Mouse (Mus musculus) hindbrain, embryonic 15.5 days (tissue): ENCODE measurements at regions not wholly inside any gene's neighbourhood (a gene's known extent, or its start where the extent isn't known, plus 50 kb on each side); places are given as distances from the start of the nearest gene placed in this dataset.

Experiments
- ATAC-seq: fragments of 200-750 bp; cut with Nextera tagmentation; 2 replicates; pipeline ENCODE4 v1.8.0; 2017; ENCODE audit warnings: low read depth, moderate number of reproducible peaks, moderate TSS enrichment; ENCODE audit not compliant: low FRiP score
- H3K27ac ChIP-seq: fragments of 300-500 bp; sonication (generic); replicated peaks from 2 replicates; pipeline ENCODE4 v1.5.1; 2015; ENCODE audit warnings: mild to moderate bottlenecking, inconsistent platforms
- H3K27me3 ChIP-seq: fragments of 300-500 bp; sonication (generic); 2 replicates; pipeline ENCODE4 v1.6.1; 2015; ENCODE audit warnings: control low read depth, inconsistent platforms
- H3K36me3 ChIP-seq: fragments of 300-500 bp; sonication (generic); 2 replicates; pipeline ENCODE4 v1.6.1; 2015; ENCODE audit warnings: control low read depth, inconsistent platforms
- H3K4me1 ChIP-seq: fragments of 300-500 bp; sonication (generic); replicated peaks from 2 replicates; pipeline ENCODE4 v1.6.1; 2015; ENCODE audit warnings: control low read depth, inconsistent platforms
- H3K4me2 ChIP-seq: fragments of 300-500 bp; sonication (generic); 2 replicates; pipeline ENCODE4 v1.6.1; 2015; ENCODE audit warnings: moderate library complexity, mild to moderate bottlenecking, inconsistent platforms
- H3K4me3 ChIP-seq: fragments of 300-500 bp; sonication (generic); 2 replicates; pipeline ENCODE4 v1.5.1; 2015; ENCODE audit warnings: mild to moderate bottlenecking, inconsistent platforms
- H3K9ac ChIP-seq: fragments of 300-500 bp; sonication (generic); 2 replicates; pipeline ENCODE4 v1.6.1; 2015; ENCODE audit warnings: inconsistent platforms
- H3K9me3 ChIP-seq: fragments of 300-500 bp; sonication (generic); 2 replicates; pipeline ENCODE4 v1.6.1; 2016; ENCODE audit warnings: control low read depth, inconsistent platforms
- WGBS: fragments of 180-500 bp; shearing (Covaris S2); methylation state at CpG from one replicate; pipeline ENCODE4 v1.1.7; 2015; 5-methylcytosine and 5-hydroxymethylcytosine counted together

DNA sequence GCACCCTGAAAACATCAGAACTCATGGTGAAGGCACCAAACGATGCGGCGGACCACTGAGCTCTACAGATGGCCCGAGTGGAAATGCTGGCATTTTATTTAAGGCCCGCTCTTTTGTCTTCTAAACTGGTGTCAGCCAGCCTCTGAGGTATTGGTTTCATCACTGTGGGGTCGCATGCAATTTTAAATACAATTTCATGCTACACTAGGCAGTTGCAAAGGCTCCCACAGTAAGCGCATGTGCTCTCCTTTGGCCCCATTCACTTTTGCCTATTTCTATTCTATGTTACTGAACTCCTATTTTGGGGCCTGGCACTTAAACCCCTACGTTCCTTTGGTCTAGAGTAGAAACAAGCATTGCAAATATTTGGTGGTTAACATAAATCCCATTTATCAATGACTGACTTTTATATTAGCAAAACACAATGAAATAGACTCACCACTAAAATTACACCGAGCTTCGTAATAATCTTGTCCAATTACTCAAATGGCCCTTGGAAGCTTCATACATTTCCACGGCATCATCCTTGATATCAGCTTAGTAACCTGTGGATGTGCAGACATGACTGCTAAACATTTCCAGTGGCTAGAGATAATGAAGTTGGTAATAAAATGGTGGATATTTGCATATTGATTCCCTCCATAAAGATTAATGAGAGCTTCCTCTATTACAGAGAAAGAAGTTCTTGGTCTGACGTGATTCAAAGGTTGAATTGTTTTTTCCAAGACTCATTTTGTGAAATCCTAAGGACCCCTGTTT lies 81.1 kb upstream of the Plxnc1 start:
- Histone ChIP-seq H3K9me3 (no peaks in the 10 kb centered on the region), H3K36me3 (no peaks in the 10 kb centered on the region), H3K4me2 (no peak overlapping the region), H3K9ac (no peak overlapping the region), H3K27ac (0 out of 2 replicates have a peak overlapping the region, but pooled peaks have one; percentile 25), H3K27me3 (no peaks in the 10 kb centered on the region), H3K4me3 (no peak overlapping the region), H3K4me1 (no peaks in the 10 kb centered on the region)
- 50% methylated on average over 12 of the region's 12 CpGs for whole genome bisulfite sequencing
- ATAC-seq, result no peak

DNA sequence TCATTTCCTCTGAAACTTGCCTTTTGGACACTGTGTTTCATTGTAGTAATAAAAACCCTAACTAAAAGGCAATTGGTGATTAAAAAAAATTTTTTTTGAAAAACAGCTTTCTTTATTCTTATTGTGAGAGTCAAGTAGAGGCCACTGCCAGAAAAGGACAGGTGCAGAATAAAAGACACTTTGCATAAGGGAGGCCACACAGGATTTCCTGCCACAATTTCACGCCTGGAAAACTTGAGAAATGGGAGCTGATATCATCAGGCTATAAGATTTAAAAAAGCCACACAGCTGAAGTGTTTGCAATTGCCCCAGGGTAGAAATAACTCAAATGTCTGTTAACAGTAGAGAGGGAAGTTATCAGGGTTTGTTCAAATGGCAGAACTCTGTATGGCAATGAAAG lies 76.6 kb upstream of the Plxnc1 start:
- Histone ChIP-seq H3K4me2 (no peak overlapping the region), H3K9me3 (no peaks in the 10 kb centered on the region), H3K27ac (no peak overlapping the region), H3K27me3 (no peaks in the 10 kb centered on the region), H3K9ac (no peak overlapping the region), H3K4me1 (no peaks in the 10 kb centered on the region), H3K36me3 (no peaks in the 10 kb centered on the region), H3K4me3 (no peak overlapping the region)
- no peak for ATAC-seq
- 67% methylated on average over 1 of the region's 1 CpGs for WGBS

DNA sequence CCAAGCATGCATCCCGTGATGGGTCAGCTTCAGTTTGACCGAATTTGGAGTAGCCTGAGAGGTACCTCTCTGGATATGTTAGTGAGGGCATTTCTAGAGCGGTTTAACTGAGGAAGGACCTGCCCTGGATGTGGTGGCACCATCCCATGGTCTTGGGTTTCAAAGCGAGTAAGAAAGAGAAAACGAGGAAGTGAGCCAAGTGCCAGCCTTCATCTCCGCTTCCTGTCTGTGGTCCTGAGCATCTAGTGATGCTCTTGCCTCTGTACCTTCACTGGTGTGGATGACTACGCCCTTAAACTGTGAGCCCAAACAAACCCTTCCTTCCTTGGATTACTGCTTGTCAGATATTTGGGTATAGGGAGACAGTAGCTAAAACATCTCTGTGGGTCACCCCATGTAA lies 72.3 kb upstream of the Plxnc1 start:
- no peak overlapping the region for H3K27ac ChIP-seq

DNA sequence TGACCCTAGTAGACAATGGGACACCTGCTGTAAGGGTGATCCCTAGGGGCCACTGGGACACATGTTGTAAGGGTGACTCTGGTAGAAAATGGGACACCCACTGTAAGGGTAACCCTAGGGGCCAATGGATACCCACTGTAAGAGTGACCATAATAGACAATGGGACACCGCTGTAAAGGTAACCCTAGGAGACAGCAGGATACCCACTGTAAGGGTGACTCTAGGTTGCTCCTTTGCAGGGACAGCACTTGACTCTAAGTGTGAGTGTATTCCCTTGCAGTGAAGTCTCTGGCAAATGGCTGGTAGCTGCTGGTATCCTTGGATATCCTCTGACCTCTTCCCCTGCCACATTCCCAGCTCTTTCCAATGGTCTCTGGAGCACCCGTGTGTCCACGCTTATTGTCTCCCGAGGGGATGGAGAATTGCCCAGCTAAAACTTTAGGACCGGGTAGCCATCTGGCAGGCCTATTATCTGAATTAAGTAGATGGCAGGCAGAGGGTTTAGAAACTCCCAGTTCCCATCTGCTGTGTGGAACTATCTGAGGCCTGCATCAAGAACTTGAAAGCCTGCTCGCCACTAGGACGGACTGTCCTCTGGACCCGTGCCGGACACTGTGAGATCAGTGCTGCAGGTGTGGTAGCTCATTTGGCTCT lies 70.8 kb upstream of the Plxnc1 start:
- no peak overlapping the region for H3K27ac ChIP-seq
- H3K27me3 ChIP-seq, result no peaks in the 10 kb centered on the region
- peak; percentile 72 for ATAC-seq
- H3K4me2 ChIP-seq, result no peak overlapping the region
- no peak overlapping the region for H3K9ac ChIP-seq
- no peaks in the 10 kb centered on the region for H3K4me1 ChIP-seq
- no peaks in the 10 kb centered on the region for H3K36me3 ChIP-seq
- WGBS, result 63% methylated on average over 9 of the region's 9 CpGs
- H3K4me3 ChIP-seq, result no peak overlapping the region
- no peaks in the 10 kb centered on the region for H3K9me3 ChIP-seq

More for the DNA sequence above, 72.3 kb upstream of the Plxnc1 start:
- H3K9ac ChIP-seq, result no peak overlapping the region
- H3K4me3 ChIP-seq, result no peak overlapping the region
- no peak overlapping the region for H3K4me2 ChIP-seq
- no peak for ATAC-seq
- H3K4me1 ChIP-seq, result no peaks in the 10 kb centered on the region
- WGBS, result 93% methylated on average over 7 of the region's 7 CpGs
- no peaks in the 10 kb centered on the region for H3K27me3 ChIP-seq
- H3K9me3 ChIP-seq, result no peaks in the 10 kb centered on the region
- no peaks in the 10 kb centered on the region for H3K36me3 ChIP-seq

DNA sequence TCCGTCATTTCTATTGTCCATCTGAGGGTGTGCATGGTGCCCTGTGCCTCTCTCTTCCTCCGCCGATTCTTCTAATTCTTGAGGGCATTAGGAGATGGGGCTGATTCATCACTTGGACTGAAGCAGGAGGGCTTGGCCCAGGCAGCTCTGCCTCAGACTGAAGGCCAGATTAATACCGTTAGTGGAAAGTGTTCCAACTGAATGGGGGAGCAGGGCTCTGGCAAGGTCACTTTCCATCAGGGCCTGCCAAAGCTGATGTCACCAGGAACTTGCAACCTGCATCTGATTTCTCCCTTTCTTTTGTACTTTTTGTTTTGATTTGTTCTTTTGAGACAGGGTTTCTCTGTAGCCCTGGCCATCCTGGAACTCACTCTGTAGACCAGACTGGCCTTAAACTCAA lies 69.3 kb upstream of the Plxnc1 start:
- Histone ChIP-seq H3K36me3 (no peaks in the 10 kb centered on the region), H3K27me3 (no peaks in the 10 kb centered on the region), H3K4me3 (no peak overlapping the region), H3K4me1 (no peaks in the 10 kb centered on the region), H3K4me2 (no peak overlapping the region), H3K9me3 (no peaks in the 10 kb centered on the region), H3K27ac (no peak overlapping the region), H3K9ac (no peak overlapping the region)
- 65% methylated on average over 4 of the region's 4 CpGs for WGBS
- ATAC-seq, result no peak

DNA sequence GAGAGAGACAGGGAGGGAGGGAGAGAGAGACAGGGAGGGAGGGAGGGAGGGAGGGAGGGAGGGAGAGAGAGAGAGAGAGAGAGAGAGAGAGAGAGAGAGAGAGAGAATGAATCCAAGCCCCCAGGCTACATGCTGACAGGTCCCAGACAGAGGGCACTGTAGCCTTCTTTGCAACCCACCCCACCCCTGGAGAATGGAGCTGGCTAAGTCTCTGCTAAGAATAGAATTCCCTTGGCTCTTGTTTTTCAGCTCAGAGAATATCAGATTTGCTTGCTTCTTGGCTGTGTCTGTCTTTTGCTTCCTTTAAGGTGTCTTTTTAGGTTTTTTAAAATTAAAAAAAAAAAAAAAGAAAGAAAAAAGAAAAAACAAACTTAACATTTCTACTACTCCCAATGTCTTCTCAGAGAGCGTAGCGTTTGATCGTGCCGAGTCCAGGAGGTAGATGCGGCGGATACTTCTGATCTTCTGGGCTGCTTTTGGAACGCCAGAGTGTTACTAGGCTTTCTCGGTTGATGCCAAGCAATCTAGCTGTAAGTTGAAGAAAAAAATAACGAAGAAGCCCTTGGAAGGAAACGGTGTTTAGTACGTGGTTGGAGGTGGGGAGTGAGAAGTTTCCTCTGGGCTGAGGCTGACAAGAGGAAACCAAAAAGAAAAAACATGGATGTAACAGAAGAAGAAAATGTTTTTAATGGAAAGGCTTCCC lies 68.7 kb upstream of the Plxnc1 start:
- Histone ChIP-seq H3K9ac (no peak overlapping the region), H3K4me3 (no peak overlapping the region), H3K4me1 (no peaks in the 10 kb centered on the region), H3K36me3 (no peaks in the 10 kb centered on the region), H3K27ac (no peak overlapping the region), H3K27me3 (no peaks in the 10 kb centered on the region), H3K9me3 (no peaks in the 10 kb centered on the region), H3K4me2 (no peak overlapping the region)
- no peak for ATAC-seq
- WGBS, result 92% methylated on average over 11 of the region's 11 CpGs

DNA sequence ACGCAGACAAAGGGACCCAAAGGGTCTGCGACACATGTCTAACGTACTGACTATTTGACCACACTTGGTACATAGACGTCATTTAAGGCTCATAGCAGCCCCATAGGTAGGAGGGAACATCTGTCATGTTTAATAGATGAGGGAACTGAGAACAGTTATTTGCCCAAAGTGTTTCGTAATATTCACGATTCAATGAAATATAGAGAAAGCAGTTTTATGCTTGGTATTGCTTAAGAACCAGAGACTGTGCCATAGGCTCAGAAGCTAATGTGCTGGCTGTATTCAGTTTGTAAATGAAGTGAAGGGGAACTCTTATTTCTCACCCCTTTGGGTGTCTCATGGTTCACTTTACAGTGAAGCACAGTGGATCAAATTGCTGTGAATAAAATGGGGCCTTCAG lies 65.7 kb upstream of the Plxnc1 start:
- Histone ChIP-seq H3K4me1 (no peaks in the 10 kb centered on the region), H3K36me3 (no peaks in the 10 kb centered on the region), H3K27ac (no peak overlapping the region), H3K9me3 (no peaks in the 10 kb centered on the region), H3K4me2 (no peak overlapping the region), H3K4me3 (no peak overlapping the region), H3K9ac (no peak overlapping the region), H3K27me3 (no peaks in the 10 kb centered on the region)
- no peak for ATAC-seq
- 92% methylated on average over 6 of the region's 6 CpGs for WGBS

DNA sequence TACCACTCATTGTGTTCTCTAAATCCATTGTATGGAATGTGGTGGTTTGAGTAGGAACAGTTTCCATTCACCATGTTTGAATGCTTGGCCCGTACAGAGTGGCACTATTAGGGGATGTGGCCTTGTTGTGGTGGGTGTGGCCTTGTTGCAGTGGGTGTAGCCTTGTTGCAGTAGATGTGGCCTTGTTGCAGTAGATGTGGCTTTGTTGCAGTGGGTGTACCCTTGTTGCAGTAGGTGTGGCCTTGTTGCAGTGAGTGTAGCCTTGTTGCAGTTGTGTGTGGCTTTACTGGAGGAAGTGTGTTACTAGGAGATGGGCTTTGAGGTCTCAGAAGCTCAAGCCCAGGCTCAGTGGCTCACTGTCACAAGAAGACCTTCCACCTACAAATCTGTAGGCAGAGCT lies 64.4 kb upstream of the Plxnc1 start:
- no peaks in the 10 kb centered on the region for H3K4me1 ChIP-seq
- H3K36me3 ChIP-seq, result no peaks in the 10 kb centered on the region
- no peaks in the 10 kb centered on the region for H3K27me3 ChIP-seq
- H3K4me2 ChIP-seq, result no peak overlapping the region
- no peak for ATAC-seq
- 86% methylated on average over 1 of the region's 1 CpGs for WGBS
- no peaks in the 10 kb centered on the region for H3K9me3 ChIP-seq
- H3K4me3 ChIP-seq, result no peak overlapping the region
- H3K27ac ChIP-seq, result no peak overlapping the region
- no peak overlapping the region for H3K9ac ChIP-seq

DNA sequence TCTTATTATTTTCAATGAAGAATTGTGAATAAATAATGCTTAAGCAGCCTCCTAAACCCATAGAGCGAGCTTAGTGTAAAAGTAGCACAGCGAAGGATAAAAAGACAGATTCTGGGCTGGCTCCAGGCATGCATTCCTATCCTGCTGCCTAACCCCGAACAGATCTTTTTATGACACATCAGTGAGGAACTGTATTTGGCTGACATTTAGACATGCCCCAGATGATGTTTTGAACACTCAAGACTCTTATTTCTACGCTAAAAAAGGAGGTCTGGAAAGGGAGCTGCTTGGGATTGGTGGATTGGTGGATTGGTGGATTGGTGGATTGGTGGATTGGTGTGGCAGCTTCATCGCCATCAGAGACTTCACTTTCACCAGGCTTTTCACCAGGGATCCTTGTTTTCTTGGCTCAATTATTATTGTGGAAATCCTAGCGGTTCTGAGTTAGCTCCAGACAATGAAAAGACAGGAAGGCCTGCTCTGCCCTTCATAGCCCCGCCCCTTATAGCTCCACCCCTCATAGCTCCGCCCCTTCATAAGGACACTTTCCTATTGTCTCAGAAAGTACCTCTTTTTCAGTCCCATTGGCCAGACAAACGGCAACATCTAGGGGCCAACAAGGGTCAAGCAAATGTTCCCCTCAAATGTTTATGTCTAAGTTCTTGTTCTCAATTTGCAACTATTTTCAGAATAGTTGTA lies 59.6 kb upstream of the Plxnc1 start:
- Histone ChIP-seq H3K27me3 (no peaks in the 10 kb centered on the region), H3K9ac (no peak overlapping the region), H3K4me1 (no peaks in the 10 kb centered on the region), H3K4me3 (no peak overlapping the region), H3K27ac (no peak overlapping the region), H3K36me3 (no peaks in the 10 kb centered on the region), H3K4me2 (no peak overlapping the region), H3K9me3 (no peaks in the 10 kb centered on the region)
- 87% methylated on average over 9 of the region's 9 CpGs for WGBS
- no peak for ATAC-seq

DNA sequence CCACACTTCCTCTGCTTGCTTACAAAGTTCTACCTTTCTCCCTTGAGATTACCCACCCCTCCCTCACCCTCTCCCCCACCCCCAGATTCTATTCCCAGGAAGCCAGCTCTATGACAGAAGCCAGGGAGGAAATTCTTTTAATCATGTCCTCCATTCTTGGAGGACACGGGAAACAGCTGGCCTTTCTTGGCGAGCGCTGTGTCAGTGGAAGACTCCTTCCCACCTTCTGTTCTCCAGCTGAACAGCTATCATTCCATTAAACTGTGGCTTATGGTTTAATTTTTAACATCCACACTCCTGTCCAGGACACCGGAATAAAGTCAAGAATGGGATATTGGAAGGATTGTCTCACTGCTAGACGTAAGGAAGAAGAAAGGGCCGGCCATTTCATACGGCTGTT lies 59.0 kb upstream of the Plxnc1 start:
- no peaks in the 10 kb centered on the region for H3K36me3 ChIP-seq
- H3K4me3 ChIP-seq, result no peak overlapping the region
- no peaks in the 10 kb centered on the region for H3K9me3 ChIP-seq
- H3K9ac ChIP-seq, result no peak overlapping the region
- WGBS, result 87% methylated on average over 7 of the region's 7 CpGs
- H3K27ac ChIP-seq, result no peak overlapping the region
- no peak overlapping the region for H3K4me2 ChIP-seq
- no peak for ATAC-seq
- no peaks in the 10 kb centered on the region for H3K27me3 ChIP-seq
- H3K4me1 ChIP-seq, result no peaks in the 10 kb centered on the region

DNA sequence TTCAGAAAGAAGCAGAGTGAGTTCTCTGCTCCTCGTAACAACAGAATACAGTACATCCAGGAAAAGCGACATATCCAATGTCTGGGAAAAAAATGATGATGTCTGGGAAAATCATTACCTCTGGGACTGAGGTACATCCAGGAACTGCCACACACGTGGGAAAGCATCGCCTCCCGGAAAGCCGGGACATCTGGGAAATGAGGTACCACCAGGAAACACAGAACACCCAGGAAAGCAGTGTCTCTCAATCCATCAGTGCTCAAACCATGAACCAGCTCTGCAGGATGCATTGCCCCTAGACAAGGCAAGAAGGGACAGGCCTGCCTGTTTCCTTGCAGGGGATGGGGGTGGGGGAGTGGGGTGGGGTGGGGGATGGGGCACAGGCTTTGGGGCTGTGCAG lies 57.0 kb upstream of the Plxnc1 start:
- no peak overlapping the region for H3K4me2 ChIP-seq
- no peak overlapping the region for H3K27ac ChIP-seq
- WGBS, result 69% methylated on average over 6 of the region's 6 CpGs
- no peak overlapping the region for H3K4me3 ChIP-seq
- no peak for ATAC-seq
- H3K36me3 ChIP-seq, result no peaks in the 10 kb centered on the region
- no peaks in the 10 kb centered on the region for H3K27me3 ChIP-seq
- H3K4me1 ChIP-seq, result no peaks in the 10 kb centered on the region
- no peaks in the 10 kb centered on the region for H3K9me3 ChIP-seq
- no peak overlapping the region for H3K9ac ChIP-seq

DNA sequence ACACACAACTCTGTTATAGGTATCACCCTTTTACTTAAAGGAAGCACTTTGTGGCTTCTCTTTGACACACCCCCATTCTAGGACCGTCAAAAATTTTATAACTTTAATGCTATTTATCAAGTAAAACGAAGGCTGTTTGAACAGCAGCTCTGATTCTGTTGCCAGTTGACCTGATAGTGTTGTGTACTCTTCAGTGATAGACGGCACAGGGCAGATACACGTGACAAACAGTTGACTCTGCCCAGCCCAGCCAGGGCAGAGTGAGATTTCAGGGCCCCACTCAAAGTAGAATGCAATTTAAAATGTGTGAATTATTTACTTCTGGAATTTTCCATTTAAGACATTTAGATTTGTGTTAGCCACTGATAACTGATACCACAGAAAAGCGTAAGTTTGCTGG lies 55.1 kb upstream of the Plxnc1 start:
- ATAC-seq, result no peak
- Histone ChIP-seq H3K36me3 (no peaks in the 10 kb centered on the region), H3K27me3 (no peaks in the 10 kb centered on the region), H3K9me3 (no peaks in the 10 kb centered on the region), H3K9ac (no peak overlapping the region), H3K4me3 (no peak overlapping the region), H3K4me1 (no peaks in the 10 kb centered on the region), H3K4me2 (no peak overlapping the region), H3K27ac (no peak overlapping the region)
- 89% methylated on average over 5 of the region's 5 CpGs for WGBS
